Mouse (Mus musculus): ENCODE data around the gene Tagln. TPM values are rescaled to one million over a fixed set of nuclear protein-coding genes. Genes with fewer than 3 reads are reported as not detected.

Gene Tagln
- polyA plus RNA-seq, 1 experiment from 2014 or later: 0.29 TPM

GRCm38 (mm10) chr9:45955107-45955963 lies 19.5 kb upstream of the Tagln start, which contains the start of gene Sidt2:
Gene Sidt2, minus strand, starts transcription at chr9:45955258.
- WGBS (ENCODE audit: missing documents): 3% methylated on average over 48 of the region's 48 CpGs
- Histone ChIP-seq H3K4me3 (ENCODE audit: inconsistent target) (peak within 1 kb of the TSS; percentile 64), H3K36me3 (ENCODE audit: inconsistent target) (peaks cover 14% of the 10 kb centered on the region; the same call in 1 of the 2 replicates), H3K79me2 (ENCODE audit: inconsistent target) (peaks cover 26% of the 10 kb centered on the region; the same call in 1 of the 2 replicates), H3K27ac (peak within 1 kb of the TSS; percentile 60)

- under 1% methylated on average over 61 of the region's 63 CpGs for WGBS (ENCODE audit: missing documents)
- peak overlapping the region; percentile 60 for H3K27ac ChIP-seq
- peaks cover 23% of the 10 kb centered on the region for H3K36me3 ChIP-seq (ENCODE audit: inconsistent target)
- H3K79me2 ChIP-seq (ENCODE audit: inconsistent target): peaks cover 26% of the 10 kb centered on the region; the same call in 1 of the 2 replicates
- peak overlapping the region; percentile 64 for H3K4me3 ChIP-seq (ENCODE audit: inconsistent target)
Observed at GRCm38 (mm10) chr9:45954294-45955106, 18.6 kb upstream of the Tagln start.

GRCm38 (mm10) chr9:45953511-45954293 lies 17.8 kb upstream of the Tagln start:
- H3K4me3 ChIP-seq (ENCODE audit: inconsistent target): peak overlapping the region; percentile 64
- 23% methylated on average over 13 of the region's 13 CpGs for WGBS (ENCODE audit: missing documents)
- H3K79me2 ChIP-seq (ENCODE audit: inconsistent target): peaks cover 26% of the 10 kb centered on the region; the same call in 1 of the 2 replicates
- peaks cover 31% of the 10 kb centered on the region for H3K36me3 ChIP-seq (ENCODE audit: inconsistent target)
- H3K27ac ChIP-seq: peak overlapping the region; percentile 60

- H3K36me3 ChIP-seq (ENCODE audit: inconsistent target): peaks cover 39% of the 10 kb centered on the region
- peaks cover 26% of the 10 kb centered on the region; the same call in 1 of the 2 replicates for H3K79me2 ChIP-seq (ENCODE audit: inconsistent target)
- H3K27ac ChIP-seq: 0 out of 2 replicates have a peak overlapping the region, but pooled peaks have one; percentile 60
- peak overlapping the region; percentile 64; the same call in 1 of the 2 replicates for H3K4me3 ChIP-seq (ENCODE audit: inconsistent target)
- 84% methylated on average over 7 of the region's 7 CpGs for WGBS (ENCODE audit: missing documents)
Observed at GRCm38 (mm10) chr9:45952890-45953289, 17.0 kb upstream of the Tagln start.

- WGBS (ENCODE audit: missing documents): 96% methylated on average over 4 of the region's 4 CpGs
- Histone ChIP-seq H3K27ac (no peak overlapping the region), H3K79me2 (ENCODE audit: inconsistent target) (peaks cover 26% of the 10 kb centered on the region; the same call in 1 of the 2 replicates), H3K36me3 (ENCODE audit: inconsistent target) (peaks cover 47% of the 10 kb centered on the region), H3K4me3 (ENCODE audit: inconsistent target) (no peak overlapping the region)
Observed at GRCm38 (mm10) chr9:45952057-45952456, 16.2 kb upstream of the Tagln start.

- no peak overlapping the region for H3K27ac ChIP-seq
- H3K36me3 ChIP-seq (ENCODE audit: inconsistent target): peaks cover 76% of the 10 kb centered on the region
- no peak overlapping the region for H3K4me3 ChIP-seq (ENCODE audit: inconsistent target)
- WGBS (ENCODE audit: missing documents): 77% methylated on average over 10 of the region's 10 CpGs
- no peaks in the 10 kb centered on the region; the same call in 1 of the 2 replicates for H3K79me2 ChIP-seq (ENCODE audit: inconsistent target)
Observed at GRCm38 (mm10) chr9:45946872-45947183, 11.0 kb upstream of the Tagln start.

- H3K79me2 ChIP-seq (ENCODE audit: inconsistent target): no peaks in the 10 kb centered on the region
- 91% methylated on average over 16 of the region's 16 CpGs for WGBS (ENCODE audit: missing documents)
- no peak overlapping the region for H3K4me3 ChIP-seq (ENCODE audit: inconsistent target)
- no peak overlapping the region for H3K27ac ChIP-seq
- H3K36me3 ChIP-seq (ENCODE audit: inconsistent target): peaks cover 75% of the 10 kb centered on the region
Observed at GRCm38 (mm10) chr9:45946182-45946871, 10.5 kb upstream of the Tagln start.

GRCm38 (mm10) chr9:45945721-45946120 lies 9.9 kb upstream of the Tagln start:
- H3K27ac ChIP-seq: no peak overlapping the region
- H3K79me2 ChIP-seq (ENCODE audit: inconsistent target): no peaks in the 10 kb centered on the region
- WGBS (ENCODE audit: missing documents): 61% methylated on average over 12 of the region's 13 CpGs
- no peak overlapping the region for H3K4me3 ChIP-seq (ENCODE audit: inconsistent target)
- peaks cover 74% of the 10 kb centered on the region for H3K36me3 ChIP-seq (ENCODE audit: inconsistent target)

- Histone ChIP-seq H3K27ac (0 out of 2 replicates have a peak overlapping the region, but pooled peaks have one; percentile 10), H3K4me3 (ENCODE audit: inconsistent target) (no peak overlapping the region), H3K79me2 (ENCODE audit: inconsistent target) (no peaks in the 10 kb centered on the region), H3K36me3 (ENCODE audit: inconsistent target) (peaks cover 64% of the 10 kb centered on the region)
- 25% methylated on average over 13 of the region's 13 CpGs for WGBS (ENCODE audit: missing documents)
Observed at GRCm38 (mm10) chr9:45944506-45945400, 8.9 kb upstream of the Tagln start.

- 91% methylated on average over 8 of the region's 8 CpGs for WGBS (ENCODE audit: missing documents)
- H3K27ac ChIP-seq: 0 out of 2 replicates have a peak overlapping the region, but pooled peaks have one; percentile 10
- no peak overlapping the region for H3K4me3 ChIP-seq (ENCODE audit: inconsistent target)
- H3K36me3 ChIP-seq (ENCODE audit: inconsistent target): peaks cover 64% of the 10 kb centered on the region
- no peaks in the 10 kb centered on the region for H3K79me2 ChIP-seq (ENCODE audit: inconsistent target)
Observed at GRCm38 (mm10) chr9:45943628-45944505, 8.0 kb upstream of the Tagln start.

- no peaks in the 10 kb centered on the region for H3K79me2 ChIP-seq (ENCODE audit: inconsistent target)
- H3K36me3 ChIP-seq (ENCODE audit: inconsistent target): peaks cover 64% of the 10 kb centered on the region
- no peak overlapping the region for H3K4me3 ChIP-seq (ENCODE audit: inconsistent target)
- 91% methylated on average over 6 of the region's 8 CpGs for WGBS (ENCODE audit: missing documents)
- H3K27ac ChIP-seq: no peak overlapping the region
Observed at GRCm38 (mm10) chr9:45942916-45943315, 7.1 kb upstream of the Tagln start.

- H3K79me2 ChIP-seq (ENCODE audit: inconsistent target): no peaks in the 10 kb centered on the region
- no peak overlapping the region for H3K4me3 ChIP-seq (ENCODE audit: inconsistent target)
- peaks cover 60% of the 10 kb centered on the region for H3K36me3 ChIP-seq (ENCODE audit: inconsistent target)
- WGBS (ENCODE audit: missing documents): 94% methylated on average over 16 of the region's 16 CpGs
- no peak overlapping the region for H3K27ac ChIP-seq
Observed at GRCm38 (mm10) chr9:45942464-45942863, 6.6 kb upstream of the Tagln start.

Measured in macrophage (primary cell).